Mouse (Mus musculus) pancreas, adult 10 weeks (tissue): ENCODE data around the gene Nup214. TPM values are rescaled to one million over a fixed set of nuclear protein-coding genes. Genes with fewer than 3 reads are reported as not detected.

Source experiments
- polyA plus RNA-seq: library from polyadenylated mRNA; stranded (reverse); fragments of 350-450 nt; fragmentation: Illumina TruSeq; extraction: RNeasy Lipid Tissue Mini Kit (QIAGEN cat#74804); gene quantifications from one replicate; pipeline ENCODE4 v1.2.3, GENCODE M21; 2015; ENCODE audit warnings: low read depth, low replicate concordance; ENCODE audit not compliant: insufficient read depth

Gene Nup214
- 11.9 TPM for polyA plus RNA-seq

GRCm38 (mm10) chr2:31974141-31974808, at the start of gene Nup214:
Nup214 (plus strand) TSS chr2:31974436.

GRCm38 (mm10) chr2:31950058-31950871, 24.0 kb upstream of the Nup214 start, which contains the start of gene Aif1l:
Aif1l (plus strand) TSS chr2:31950139.

GRCm38 (mm10) chr2:32084111-32084871, 110.1 kb downstream of the Nup214 start, which contains the start of gene Fam78a:
Fam78a (minus strand) TSS chr2:32084857.

GRCm38 (mm10) chr2:32095351-32096121, 121.3 kb downstream of the Nup214 start, which contains the start of gene Plpp7:
Plpp7 (plus strand) TSS chr2:32095528.

Other genes starting within 250 kb of the Nup214 start
- not detected for gene Qrfp, start 163.9 kb upstream of the Nup214 start, polyA plus RNA-seq
- not detected for gene Fibcd1, start 128.4 kb upstream of the Nup214 start, polyA plus RNA-seq
- 2.5 TPM for gene Lamc3, start 87.1 kb upstream of the Nup214 start, polyA plus RNA-seq
- 1.7 TPM for gene Aif1l, start 24.3 kb upstream of the Nup214 start, polyA plus RNA-seq
- gene Fam78a, start 110.4 kb downstream of the Nup214 start, polyA plus RNA-seq, result 1.3 TPM
- 4.7 TPM for gene Plpp7, start 121.1 kb downstream of the Nup214 start, polyA plus RNA-seq
- gene Prrc2b, start 176.6 kb downstream of the Nup214 start, polyA plus RNA-seq, result 13.6 TPM